8 mouse cellular contexts compared by ENCODE assay signal in the genomic region with DNA sequence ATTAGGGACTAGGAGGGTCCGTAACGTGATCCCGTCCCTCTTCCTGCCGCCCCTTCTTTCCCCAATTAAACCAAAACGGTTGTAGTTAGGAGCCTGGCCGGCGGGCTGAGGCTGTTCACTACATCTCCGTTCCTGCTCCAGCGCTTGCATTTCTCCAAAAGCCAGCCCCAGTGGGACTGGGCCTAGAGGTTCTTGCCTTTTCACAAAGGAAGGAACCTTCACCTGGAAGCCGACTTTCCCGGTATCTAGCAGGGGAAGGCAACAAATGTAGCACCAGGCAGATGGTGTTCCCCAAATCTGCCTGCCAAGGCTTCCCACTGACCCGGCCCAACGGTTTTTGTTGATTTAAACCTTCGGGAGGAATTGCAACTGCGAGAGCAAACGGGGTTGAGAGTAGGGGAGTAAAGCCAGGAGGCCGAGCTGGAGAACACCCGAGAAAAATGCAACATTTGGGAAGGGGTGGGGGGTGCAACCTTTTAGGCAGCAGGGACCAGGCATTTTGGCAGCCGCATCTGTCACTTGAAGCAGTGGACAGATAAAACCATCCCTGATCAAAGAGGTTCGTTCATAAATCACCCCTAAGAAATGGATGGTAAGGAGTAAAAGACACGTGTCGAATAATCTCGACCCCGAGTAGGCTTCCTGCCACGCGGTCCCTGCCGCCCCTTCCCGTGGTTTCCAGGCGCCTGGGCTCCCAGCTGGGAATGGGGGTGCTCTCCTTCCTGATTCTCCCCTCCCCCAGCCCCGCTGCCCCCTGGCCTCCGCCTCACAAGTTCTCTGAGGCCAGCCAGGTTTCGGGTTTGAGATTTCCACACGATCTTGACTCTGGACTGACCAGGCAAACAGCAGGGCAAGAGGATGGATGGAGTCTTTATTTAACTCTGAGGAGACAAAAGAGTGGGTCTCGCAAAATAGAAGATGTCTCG. TPM values are rescaled to one million over a fixed set of nuclear protein-coding genes. Genes with fewer than 3 reads are reported as not detected.
DNase-seq lines count a peak whose midpoint lies in the region; ATAC-seq lines count a peak whose summit lies in the region.
"Had no signal": no experiment of that assay in that cellular context is flagged by ENCODE, and none has a peak within 500 bp of the region (broad histone marks: within the 10 kb centered on the region; RNA-seq: fewer than 3 reads in every experiment).

No protein-coding gene starts in this region.

- H3K4me2 ChIP-seq in lung, embryonic 16.5 days (ENCODE audit: low read depth, low read length), result peak overlapping the region; percentile 9; the same call in 1 of the 2 replicates
- peak overlapping the region; percentile 36 for H3K4me2 ChIP-seq in forebrain, embryonic 11.5 days (ENCODE audit: low read depth, low read length, severe bottlenecking)
- peak overlapping the region; percentile 45 for H3K4me2 ChIP-seq in intestine, embryonic 14.5 days (ENCODE audit: low read length)
- H3K4me2 ChIP-seq: liver, embryonic 15.5 days had no signal

- ATAC-seq in lung, embryonic 16.5 days (ENCODE audit: low read depth), result no peak
- ATAC-seq in forebrain, embryonic 11.5 days (replicated peaks; ENCODE audit: low FRiP score), result peak; percentile 37; the same call in 1 of the 2 replicates
- no peak for ATAC-seq in intestine, embryonic 14.5 days (replicated peaks; ENCODE audit: low FRiP score, low TSS enrichment, low read depth)

- H3K27me3 ChIP-seq in lung, embryonic 16.5 days (ENCODE audit: control insufficient read depth, insufficient read depth, low read depth, low read length), result peaks cover 89% of the 10 kb centered on the region
- peaks cover 84% of the 10 kb centered on the region for H3K27me3 ChIP-seq in forebrain, embryonic 11.5 days (ENCODE audit: control insufficient read depth, insufficient read depth, low read length)
- peaks cover 93% of the 10 kb centered on the region for H3K27me3 ChIP-seq in intestine, embryonic 14.5 days (replicated peaks; ENCODE audit: control insufficient read depth, insufficient read depth, low read length)

- DNase-seq in lung, postnatal 25 days (ENCODE audit: low spot score), result no peak
- DNase-seq in forebrain, embryonic 11.5 days (ENCODE audit: low spot score), result peak; percentile 67
- DNase-seq in intestine, embryonic 14.5 days (ENCODE audit: low spot score), result peak; percentile 81
- DNase-seq in retina, postnatal 1 day, result peak; percentile 59
- DNase-seq in ovary, adult 18-20 months (ENCODE audit: low spot score), result no peak
- no peak for DNase-seq in cerebellum, adult 9-10 months

- peaks cover 3% of the 10 kb centered on the region; the same call in 1 of the 2 replicates for H3K4me1 ChIP-seq in lung, embryonic 16.5 days (replicated peaks; ENCODE audit: control insufficient read depth, insufficient read depth, low read length)
- peaks cover 16% of the 10 kb centered on the region for H3K4me1 ChIP-seq in forebrain, embryonic 11.5 days (replicated peaks; ENCODE audit: control insufficient read depth, insufficient read depth, low read length)
- peaks cover 4% of the 10 kb centered on the region; the same call in 1 of the 2 replicates for H3K4me1 ChIP-seq in intestine, embryonic 14.5 days (replicated peaks; ENCODE audit: control insufficient read depth, insufficient read depth, low read length)
- H3K4me1 ChIP-seq: liver, embryonic 15.5 days had no signal

- no peaks in the 10 kb centered on the region for H3K9me3 ChIP-seq in lung, embryonic 16.5 days (ENCODE audit: control insufficient read depth, low read length)
- no peaks in the 10 kb centered on the region for H3K9me3 ChIP-seq in forebrain, embryonic 11.5 days (ENCODE audit: control insufficient read depth, low read length)
- H3K9me3 ChIP-seq in intestine, embryonic 14.5 days (ENCODE audit: control insufficient read depth, low read length), result no peaks in the 10 kb centered on the region
- H3K9me3 ChIP-seq: liver, embryonic 15.5 days had no signal

- H3K4me3 ChIP-seq in lung, embryonic 16.5 days (ENCODE audit: low read length), result no peak overlapping the region; the same call in 1 of the 2 replicates
- H3K4me3 ChIP-seq in forebrain, embryonic 11.5 days (ENCODE audit: low read depth, low read length), result peak overlapping the region; percentile 18
- H3K4me3 ChIP-seq in intestine, embryonic 14.5 days (ENCODE audit: low read depth, low read length), result peak overlapping the region; percentile 23
- H3K4me3 ChIP-seq: liver, embryonic 15.5 days had no signal

- no peak overlapping the region for H3K9ac ChIP-seq in lung, embryonic 16.5 days (ENCODE audit: low read length)
- H3K9ac ChIP-seq in forebrain, embryonic 11.5 days (ENCODE audit: low read length), result peak overlapping the region; percentile 3; the same call in 1 of the 2 replicates
- H3K9ac ChIP-seq in intestine, embryonic 14.5 days (ENCODE audit: low read length), result no peak overlapping the region
- H3K9ac ChIP-seq: liver, embryonic 15.5 days had no signal

- H3K27ac ChIP-seq in lung, embryonic 16.5 days (ENCODE audit: low read length), result no peak overlapping the region
- no peak overlapping the region for H3K27ac ChIP-seq in forebrain, embryonic 11.5 days (ENCODE audit: low read depth, low read length)
- H3K27ac ChIP-seq in intestine, embryonic 14.5 days (ENCODE audit: low read depth), result no peak overlapping the region
- H3K27ac ChIP-seq: liver, embryonic 15.5 days had no signal

- 1% methylated on average over 35 of the region's 35 CpGs for WGBS in lung, embryonic 16.5 days
- WGBS in forebrain, embryonic 11.5 days, result 1% methylated on average over 35 of the region's 35 CpGs
- WGBS in intestine, embryonic 14.5 days, result 2% methylated on average over 35 of the region's 35 CpGs

- H3K36me3 ChIP-seq in lung, embryonic 16.5 days (ENCODE audit: control insufficient read depth, insufficient read depth, low read length), result no peaks in the 10 kb centered on the region
- no peaks in the 10 kb centered on the region for H3K36me3 ChIP-seq in forebrain, embryonic 11.5 days (ENCODE audit: control insufficient read depth, insufficient read depth, low read length)
- no peaks in the 10 kb centered on the region for H3K36me3 ChIP-seq in intestine, embryonic 14.5 days (ENCODE audit: control insufficient read depth, insufficient read depth, low read length)
- H3K36me3 ChIP-seq: liver, embryonic 15.5 days had no signal

RNA-seq across cellular contexts. Expression of gene Twist1, which starts 9.3 kb away (rescaled TPM):
- 0.38 and 0.41 TPM in 2 replicates for polyA plus RNA-seq in lung, embryonic 16.5 days (2015; fragmentation: Nextera tagmentation; extraction: Ambion mirVana)
- 12.5 and 13.0 TPM in 2 replicates for polyA plus RNA-seq in forebrain, embryonic 11.5 days (2014; fragmentation: Nextera tagmentation; extraction: Ambion mirVana)
- 3.6 and 3.7 TPM in 2 replicates for polyA plus RNA-seq in intestine, embryonic 14.5 days (2014; fragmentation: Nextera tagmentation; extraction: Ambion mirVana)

RNA-seq across cellular contexts. Expression of gene Ferd3l, which starts 38.5 kb away (rescaled TPM):
- polyA plus RNA-seq in lung, embryonic 16.5 days (2015; fragmentation: Nextera tagmentation; extraction: Ambion mirVana), result not detected in 2 replicates
- 0.32 TPM in 1 of 2 replicates, not detected in the other for polyA plus RNA-seq in forebrain, embryonic 11.5 days (2014; fragmentation: Nextera tagmentation; extraction: Ambion mirVana)
- polyA plus RNA-seq in intestine, embryonic 14.5 days (2014; fragmentation: Nextera tagmentation; extraction: Ambion mirVana), result not detected in 2 replicates
- polyA plus RNA-seq: liver, embryonic 15.5 days had no signal

Comparison
In these comparisons a context has a peak if more than half of its experiments do, and no peak if none do; other contexts are left out.
1. DNase-seq: peak in forebrain, embryonic 11.5 days (single experiment), intestine, embryonic 14.5 days (single experiment) and retina, postnatal 1 day (single experiment); none in lung, postnatal 25 days (single experiment), ovary, adult 18-20 months (single experiment) and cerebellum, adult 9-10 months (single experiment).
2. Peak in every context shown above with its lines, with median percentiles within 50 percentile points of each other: H3K4me2 ChIP-seq.